Comparison of ENCODE assay signal across 12 mouse cellular contexts in the genomic region with DNA sequence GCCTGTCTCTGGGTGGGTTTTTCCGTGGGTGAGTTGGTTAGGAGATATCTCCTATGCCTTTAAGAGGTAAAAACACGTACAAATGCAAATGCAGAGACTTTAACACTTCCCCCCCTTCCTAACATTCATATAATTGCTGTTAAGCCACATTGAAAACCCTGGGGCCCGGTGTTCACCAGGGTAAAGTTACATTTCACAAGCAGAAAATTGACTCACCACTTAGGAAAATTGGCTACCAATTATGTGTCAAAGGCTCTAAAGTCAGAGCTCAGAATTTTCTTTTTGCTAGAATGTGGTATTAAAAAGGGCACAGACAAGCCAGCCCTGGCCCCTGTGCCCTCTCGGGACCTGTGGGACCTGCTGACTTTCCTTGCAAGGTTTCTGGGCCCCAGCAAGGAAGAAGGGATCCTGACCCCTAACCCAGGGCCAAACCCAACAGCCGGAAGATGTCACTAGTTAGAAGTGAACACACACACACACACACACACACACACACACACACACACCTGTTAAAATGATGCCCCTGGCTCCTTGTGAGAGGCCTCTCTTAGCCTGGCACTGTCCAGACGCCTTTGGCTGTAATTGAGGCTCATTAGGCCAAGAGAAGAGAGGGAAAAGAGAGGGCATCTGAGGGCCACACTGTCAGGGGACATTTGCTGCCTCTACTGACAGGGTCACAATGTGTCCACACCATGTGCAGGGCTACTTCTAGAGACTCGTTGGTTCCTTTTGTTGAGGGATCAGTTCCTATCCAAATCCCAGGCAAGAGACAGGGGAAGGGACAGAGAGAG. TPM values are rescaled to one million over a fixed set of nuclear protein-coding genes. Genes with fewer than 3 reads are reported as not detected.
A peak's percentile ranks its signal among the peaks of the same experiment; 100 is the strongest.
DNase-seq lines count a peak whose midpoint lies in the region; ATAC-seq and TF ChIP-seq lines count a peak whose summit lies in the region.
"Had no signal": no experiment of that assay in that cellular context is flagged by ENCODE, and none has a peak within 500 bp of the region (broad histone marks: within the 10 kb centered on the region; RNA-seq: fewer than 3 reads in every experiment).

No protein-coding gene starts in this region.

- H3K9ac ChIP-seq in lung, embryonic 16.5 days (ENCODE audit: low read length), result no peak overlapping the region
- H3K9ac ChIP-seq in limb, embryonic 12.5 days (replicated peaks), result no peak overlapping the region

- WGBS in lung, embryonic 16.5 days, result 46% methylated on average over 7 of the region's 7 CpGs
- 17% methylated on average over 7 of the region's 7 CpGs for WGBS in limb, embryonic 12.5 days

- peak overlapping the region; percentile 46 for H3K4me2 ChIP-seq in lung, embryonic 16.5 days (ENCODE audit: low read depth, low read length)
- peak overlapping the region; percentile 57 for H3K4me2 ChIP-seq in limb, embryonic 12.5 days

- intact Hi-C loops in gastrocnemius, adult 2 months (cut with DNase I), result loop anchor here (10.0 kb wide), 1 partner anchor 59 kb away; no protein-coding TSS in a partner anchor

- H3K27ac ChIP-seq in gastrocnemius, adult 2 months, result peak overlapping the region; percentile 79
- no peak overlapping the region for H3K27ac ChIP-seq in lung, embryonic 16.5 days (ENCODE audit: low read length)
- peak overlapping the region; percentile 85 for H3K27ac ChIP-seq in limb, embryonic 12.5 days

- no peaks in the 10 kb centered on the region for H3K9me3 ChIP-seq in lung, embryonic 16.5 days (ENCODE audit: control insufficient read depth, low read length)
- no peaks in the 10 kb centered on the region for H3K9me3 ChIP-seq in limb, embryonic 12.5 days

- no peak for ATAC-seq in lung, embryonic 16.5 days (ENCODE audit: low read depth)
- no peak for ATAC-seq in limb, embryonic 12.5 days (ENCODE audit: insufficient number of reproducible peaks, insufficient read depth, low FRiP score, low TSS enrichment, low read depth)
- ATAC-seq: CD4-positive, CD25-positive, alpha-beta regulatory T cell, adult 4 months had no signal

- H3K36me3 ChIP-seq in lung, embryonic 16.5 days (ENCODE audit: control insufficient read depth, insufficient read depth, low read length), result no peaks in the 10 kb centered on the region
- no peaks in the 10 kb centered on the region for H3K36me3 ChIP-seq in limb, embryonic 12.5 days

- 0 out of 2 replicates have a peak, but pooled peaks cover 2% of the 10 kb centered on the region for H3K4me1 ChIP-seq in lung, embryonic 16.5 days (replicated peaks; ENCODE audit: control insufficient read depth, insufficient read depth, low read length)
- H3K4me1 ChIP-seq in limb, embryonic 12.5 days (replicated peaks), result peaks cover 60% of the 10 kb centered on the region

- no peak for TF ChIP-seq CTCF in gastrocnemius, adult 2 months (IDR thresholded peaks at IDR 0.05)

- peak overlapping the region; percentile 67 for H3K4me3 ChIP-seq in gastrocnemius, adult 2 months
- H3K4me3 ChIP-seq in lung, embryonic 16.5 days (ENCODE audit: low read length), result no peak overlapping the region
- H3K4me3 ChIP-seq in limb, embryonic 12.5 days (replicated peaks), result no peak overlapping the region
- H3K4me3 ChIP-seq: erythroblast, embryonic 14.5 days had no signal

- H3K27me3 ChIP-seq in lung, embryonic 16.5 days (ENCODE audit: control insufficient read depth, insufficient read depth, low read depth, low read length), result peaks cover 9% of the 10 kb centered on the region
- H3K27me3 ChIP-seq in limb, embryonic 12.5 days, result no peaks in the 10 kb centered on the region

- DNase-seq in gastrocnemius, adult 2 months, result no peak
- DNase-seq in gastrocnemius, postnatal 4 days (ENCODE audit: low spot score in 2 of 2), result no peak
- DNase-seq in lung, postnatal 36 days, result no peak
- DNase-seq in urinary bladder, postnatal 10 days (ENCODE audit: low spot score), result no peak
- no peak for DNase-seq in cerebellum, adult 18-20 months
- no peak for DNase-seq in cerebellum, adult 9-11 months
- DNase-seq: layer of hippocampus, adult 9-11 months; thymus, postnatal 14 days had no signal

RNA-seq across cellular contexts. Expression of a gene that starts 48.8 kb away (rescaled TPM):
- total RNA-seq in gastrocnemius, adult 2 months (2021), result 10 to 100 TPM in 1 of 2 experiments, 1 to 10 TPM in 1; 9.4 to 10.3 TPM
- total RNA-seq in gastrocnemius, postnatal 4 days (2021), result 10 to 100 TPM; 55.7 to 56.6 TPM
- 11.9 and 12.8 TPM in 2 replicates for polyA plus RNA-seq in lung, embryonic 16.5 days (2015; fragmentation: Nextera tagmentation; extraction: Ambion mirVana)
- 93.3 and 95.7 TPM in 2 replicates for polyA plus RNA-seq in limb, embryonic 12.5 days (2016; fragmentation: Nextera tagmentation; extraction: Ambion mirVana)
- polyA plus RNA-seq: erythroblast, embryonic 14.5 days had no signal

Comparison
In these comparisons a context has a peak if more than half of its experiments do, and no peak if none do; other contexts are left out.
1. RNA of a gene that starts 48.8 kb away (total RNA-seq): 55.7 to 56.6 TPM in gastrocnemius, postnatal 4 days; 9.4 to 10.3 TPM in gastrocnemius, adult 2 months; every median in the first group is over 4 times any median in the second.